Mouse (Mus musculus) midbrain, embryonic 13.5 days (tissue): Measurements from ENCODE around the gene Zbtb20. TPM values are rescaled to one million over a fixed set of nuclear protein-coding genes. Genes with fewer than 3 reads are reported as not detected.

Experiments
- ATAC-seq: fragments of 200-750 bp; cut with Nextera tagmentation; 2 replicates; pipeline ENCODE4 v1.8.0; 2017; ENCODE audit warnings: mild to moderate bottlenecking, moderate TSS enrichment, moderate library complexity
- H3K27ac ChIP-seq: fragments of 300-500 bp; sonication (generic); 2 replicates; pipeline ENCODE4 v1.5.1; 2015; ENCODE audit warnings: inconsistent platforms, mild to moderate bottlenecking, moderate library complexity
- H3K27me3 ChIP-seq: fragments of 300-500 bp; sonication (generic); 2 replicates; pipeline ENCODE4 v1.6.1; 2015; ENCODE audit warnings: mild to moderate bottlenecking, inconsistent platforms
- H3K36me3 ChIP-seq: fragments of 300-500 bp; sonication (generic); 2 replicates; pipeline ENCODE4 v1.6.1; 2015; ENCODE audit warnings: mild to moderate bottlenecking, inconsistent platforms
- H3K4me1 ChIP-seq: fragments of 300-500 bp; sonication (generic); replicated peaks from 2 replicates; pipeline ENCODE4 v1.6.1; 2015; ENCODE audit warnings: inconsistent platforms
- H3K4me2 ChIP-seq: fragments of 300-500 bp; sonication (generic); replicated peaks from 2 replicates; pipeline ENCODE4 v1.6.1; 2015; ENCODE audit warnings: moderate library complexity, mild to moderate bottlenecking, inconsistent platforms
- H3K4me3 ChIP-seq: fragments of 300-500 bp; sonication (generic); replicated peaks from 2 replicates; pipeline ENCODE4 v1.5.1; 2015; ENCODE audit warnings: mild to moderate bottlenecking, inconsistent platforms
- H3K9ac ChIP-seq: fragments of 300-500 bp; sonication (generic); replicated peaks from 2 replicates; pipeline ENCODE4 v1.6.1; 2015; ENCODE audit warnings: mild to moderate bottlenecking, inconsistent platforms
- H3K9me3 ChIP-seq: fragments of 300-500 bp; sonication (generic); 2 replicates; pipeline ENCODE4 v1.6.1; 2016; ENCODE audit warnings: mild to moderate bottlenecking, inconsistent platforms
- WGBS: fragments of 180-500 bp; shearing (Covaris S2); methylation state at CpG from one replicate; pipeline ENCODE4 v1.1.7; 2015; 5-methylcytosine and 5-hydroxymethylcytosine counted together
- polyA plus RNA-seq: library from polyadenylated mRNA; unstranded; fragments of >200 nt; fragmentation: Nextera tagmentation; extraction: Ambion mirVana; gene quantifications from 2 replicates; pipeline ENCODE4 v1.2.1, GENCODE M21; 2015

Gene Zbtb20
- polyA plus RNA-seq, 1 experiment from 2014 or later = 86.5 TPM

DNA sequence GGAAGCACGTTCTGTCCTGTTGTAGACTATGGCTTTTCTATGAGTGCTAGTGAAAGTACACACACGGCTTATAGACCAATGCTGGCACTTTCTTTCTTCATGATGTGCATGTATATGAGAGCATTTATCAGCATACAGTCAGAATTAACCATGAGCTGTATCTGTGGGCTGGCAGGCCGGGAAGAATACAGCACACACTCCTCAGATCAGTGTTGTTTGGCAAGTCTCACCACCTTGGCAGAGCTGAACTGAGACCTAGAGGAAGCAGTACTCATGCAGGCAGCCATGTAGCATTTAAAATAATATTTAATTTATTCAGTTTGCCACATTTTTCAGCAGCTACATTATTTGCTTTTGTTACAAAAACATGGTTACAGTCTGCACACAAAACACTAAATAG, 214.5 kb downstream of the Zbtb20 start:
- Histone ChIP-seq H3K4me3 (no peak overlapping the region), H3K36me3 (no peaks in the 10 kb centered on the region), H3K9ac (no peak overlapping the region), H3K27me3 (no peaks in the 10 kb centered on the region), H3K4me1 (no peaks in the 10 kb centered on the region), H3K4me2 (no peak overlapping the region), H3K27ac (no peak overlapping the region), H3K9me3 (no peaks in the 10 kb centered on the region)
- ATAC-seq = no peak
- WGBS = 87% methylated on average over 3 of the region's 3 CpGs

DNA sequence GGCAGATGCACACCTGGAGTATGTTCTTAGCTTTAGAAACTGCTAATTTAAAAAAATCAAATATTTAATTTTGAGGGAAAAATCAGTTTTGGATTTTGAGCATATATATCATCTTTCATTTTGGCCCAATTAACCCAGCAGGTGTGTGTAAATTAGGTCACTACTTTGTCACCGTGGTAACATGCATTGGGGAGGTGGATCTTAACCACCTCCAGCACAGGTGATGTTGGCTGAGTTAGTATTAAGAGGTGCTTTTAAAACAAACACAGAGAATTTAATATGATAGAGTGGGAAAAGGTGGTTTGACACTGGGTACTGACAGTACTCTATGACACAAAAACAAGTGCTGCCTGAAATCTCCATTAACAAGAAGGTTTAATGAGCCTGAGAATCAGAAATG, 218.5 kb downstream of the Zbtb20 start:
- Histone ChIP-seq H3K27me3 (no peaks in the 10 kb centered on the region), H3K9ac (no peak overlapping the region), H3K27ac (no peak overlapping the region), H3K4me1 (no peaks in the 10 kb centered on the region; the same call in 1 of the 2 replicates), H3K4me2 (no peak overlapping the region), H3K9me3 (no peaks in the 10 kb centered on the region), H3K36me3 (no peaks in the 10 kb centered on the region), H3K4me3 (no peak overlapping the region)
- 90% methylated on average over 1 of the region's 1 CpGs for WGBS
- no peak for ATAC-seq

DNA sequence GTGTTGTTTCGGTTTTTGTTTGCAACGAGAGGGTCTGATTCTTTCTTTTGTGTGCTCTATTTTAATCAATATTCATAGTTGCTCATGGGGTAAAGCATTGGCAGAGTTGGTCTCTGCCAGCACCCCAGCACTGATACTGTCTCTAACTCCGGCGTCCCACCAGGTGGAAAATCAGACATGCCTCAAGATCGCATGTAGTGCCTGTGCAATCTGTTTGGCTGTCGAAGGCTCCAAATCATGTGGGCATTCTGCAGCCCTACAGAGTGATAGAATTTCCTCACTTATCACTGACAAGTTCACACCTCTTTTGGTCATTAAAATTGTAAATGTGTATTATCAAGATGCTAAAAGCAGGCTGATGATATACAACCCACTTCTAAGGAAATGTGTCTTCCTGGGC, 219.1 kb downstream of the Zbtb20 start:
- Histone ChIP-seq H3K9me3 (no peaks in the 10 kb centered on the region), H3K27ac (no peak overlapping the region)
- WGBS = 89% methylated on average over 6 of the region's 6 CpGs

DNA sequence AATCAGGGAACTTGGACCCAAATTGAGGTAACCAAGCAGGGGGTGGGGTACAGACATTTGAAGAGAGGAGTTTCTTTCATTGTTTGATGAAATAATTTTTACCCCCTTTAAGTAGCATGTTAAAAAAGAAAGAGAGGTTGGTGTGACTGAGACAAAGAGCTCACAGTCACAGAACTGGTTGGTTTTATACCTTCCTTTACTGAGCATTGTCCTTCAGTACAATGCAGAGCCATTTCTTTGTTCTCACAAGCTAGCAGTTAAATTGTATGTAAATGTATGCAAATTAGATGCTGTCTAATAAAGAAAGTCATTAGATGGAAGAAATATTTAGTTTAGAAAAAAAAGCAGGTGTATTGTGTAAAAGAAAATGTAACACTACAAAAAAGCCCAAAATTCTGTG, 220.4 kb downstream of the Zbtb20 start:
- H3K27me3 ChIP-seq = no peaks in the 10 kb centered on the region
- H3K4me3 ChIP-seq = no peak overlapping the region
- H3K9me3 ChIP-seq = no peaks in the 10 kb centered on the region
- no peaks in the 10 kb centered on the region; the same call in 1 of the 2 replicates for H3K4me1 ChIP-seq
- H3K4me2 ChIP-seq = no peak overlapping the region
- peak; percentile 55; the same call in 1 of the 2 replicates for ATAC-seq
- H3K27ac ChIP-seq = peak overlapping the region; percentile 21; the same call in 1 of the 2 replicates
- H3K36me3 ChIP-seq = no peaks in the 10 kb centered on the region
- no peak overlapping the region for H3K9ac ChIP-seq

More for the DNA sequence above, 219.1 kb downstream of the Zbtb20 start:
- Histone ChIP-seq H3K4me3 (no peak overlapping the region), H3K4me2 (no peak overlapping the region), H3K4me1 (no peaks in the 10 kb centered on the region; the same call in 1 of the 2 replicates), H3K36me3 (no peaks in the 10 kb centered on the region), H3K27me3 (no peaks in the 10 kb centered on the region), H3K9ac (no peak overlapping the region)
- no peak for ATAC-seq

DNA sequence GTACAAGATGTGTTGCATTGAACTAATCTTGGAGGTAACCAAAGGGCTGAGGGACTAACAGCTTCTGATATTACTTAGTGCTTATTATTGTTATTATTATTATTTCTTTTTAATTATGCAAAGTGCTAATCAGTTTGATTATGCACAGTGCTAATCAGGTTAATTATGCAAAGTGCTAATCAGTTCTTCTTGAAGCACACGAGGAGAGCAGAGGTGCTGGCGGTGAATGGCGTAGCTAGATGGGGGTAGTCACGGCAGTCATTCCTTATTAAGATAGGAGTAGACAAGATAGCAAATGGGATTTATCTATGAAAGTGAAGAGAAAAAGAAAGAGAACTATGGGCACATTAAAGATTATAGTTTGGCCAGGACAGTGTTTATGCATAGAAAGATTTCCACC, 222.5 kb downstream of the Zbtb20 start:
- no peaks in the 10 kb centered on the region for H3K9me3 ChIP-seq
- no peak for ATAC-seq
- H3K4me3 ChIP-seq = no peak overlapping the region
- no peaks in the 10 kb centered on the region for H3K36me3 ChIP-seq
- no peaks in the 10 kb centered on the region for H3K27me3 ChIP-seq
- H3K4me2 ChIP-seq = no peak overlapping the region
- H3K27ac ChIP-seq = no peak overlapping the region
- H3K9ac ChIP-seq = no peak overlapping the region
- H3K4me1 ChIP-seq = no peaks in the 10 kb centered on the region; the same call in 1 of the 2 replicates
- 63% methylated on average over 4 of the region's 4 CpGs for WGBS

DNA sequence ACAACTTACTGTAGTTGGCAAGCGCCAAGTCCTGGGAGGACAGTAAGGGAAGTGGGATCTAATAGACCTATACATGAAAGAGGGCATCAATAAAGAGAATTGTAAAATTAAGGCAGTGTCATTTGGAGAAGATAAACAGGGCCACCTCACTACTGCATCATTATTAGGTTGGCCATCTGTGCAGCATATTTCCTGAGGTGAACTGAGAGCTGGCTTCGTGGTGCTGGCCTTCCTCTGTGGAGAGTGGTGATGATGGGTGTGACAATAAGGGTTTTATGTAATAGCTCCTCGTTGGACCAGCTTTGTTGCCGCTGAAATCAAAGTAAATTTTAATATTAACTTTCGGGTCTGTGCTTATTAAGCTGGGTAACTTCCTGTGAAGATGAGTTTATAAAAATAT, 223.0 kb downstream of the Zbtb20 start:
- no peak for ATAC-seq

DNA sequence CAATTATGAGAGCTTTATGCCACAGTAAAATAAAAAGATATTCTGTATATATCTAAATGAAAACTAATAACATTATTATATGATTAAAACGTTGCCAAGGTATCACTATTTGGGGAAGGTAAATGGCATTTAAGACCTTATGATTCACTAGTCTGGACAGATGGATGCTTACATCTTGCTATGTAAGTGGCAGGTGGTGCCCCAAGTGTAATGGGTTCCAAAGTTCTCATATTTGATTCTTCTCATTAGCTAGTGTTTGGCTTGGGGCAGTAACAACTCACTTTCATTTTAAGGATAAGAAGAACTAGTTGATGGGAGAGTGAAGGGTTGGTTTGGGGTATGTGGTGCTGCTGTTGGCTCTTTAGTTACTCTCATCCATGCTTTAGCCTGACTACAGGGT, 235.6 kb downstream of the Zbtb20 start:
- Histone ChIP-seq H3K4me2 (no peak overlapping the region), H3K27me3 (no peaks in the 10 kb centered on the region), H3K4me3 (no peak overlapping the region), H3K27ac (no peak overlapping the region), H3K36me3 (no peaks in the 10 kb centered on the region), H3K9ac (no peak overlapping the region), H3K4me1 (no peaks in the 10 kb centered on the region), H3K9me3 (no peaks in the 10 kb centered on the region)
- ATAC-seq = no peak
- 89% methylated on average over 1 of the region's 1 CpGs for WGBS

More for the DNA sequence above, 223.0 kb downstream of the Zbtb20 start:
- Histone ChIP-seq H3K9ac (no peak overlapping the region), H3K4me2 (no peak overlapping the region), H3K27ac (no peak overlapping the region), H3K4me3 (no peak overlapping the region), H3K4me1 (no peaks in the 10 kb centered on the region; the same call in 1 of the 2 replicates), H3K36me3 (no peaks in the 10 kb centered on the region), H3K9me3 (no peaks in the 10 kb centered on the region), H3K27me3 (no peaks in the 10 kb centered on the region)
- 88% methylated on average over 5 of the region's 5 CpGs for WGBS

DNA sequence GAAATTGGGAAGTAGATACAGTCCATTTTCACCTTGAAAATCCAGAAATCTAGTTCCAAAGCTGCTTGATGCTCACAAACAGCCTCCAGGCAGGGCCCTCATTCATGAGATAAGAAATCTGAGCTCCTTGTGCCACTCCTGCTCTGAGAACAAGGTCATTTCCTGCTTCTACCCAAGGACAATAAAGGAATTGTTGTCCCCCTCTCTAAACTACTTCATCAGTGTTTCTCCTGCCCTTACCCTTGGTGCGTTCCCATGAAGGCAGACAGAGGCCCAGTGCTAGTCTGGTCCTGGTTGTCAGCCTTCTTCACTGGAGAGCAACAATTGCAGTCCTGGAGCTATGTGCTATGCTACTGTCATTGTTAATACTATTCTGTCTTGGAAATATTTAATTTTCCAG, 238.3 kb downstream of the Zbtb20 start:
- ATAC-seq = no peak
- H3K27ac ChIP-seq = no peak overlapping the region
- 57% methylated on average over 1 of the region's 1 CpGs for WGBS
- no peaks in the 10 kb centered on the region for H3K4me1 ChIP-seq
- no peaks in the 10 kb centered on the region for H3K36me3 ChIP-seq
- no peak overlapping the region for H3K4me2 ChIP-seq
- no peaks in the 10 kb centered on the region for H3K9me3 ChIP-seq
- no peaks in the 10 kb centered on the region for H3K27me3 ChIP-seq
- H3K4me3 ChIP-seq = no peak overlapping the region
- no peak overlapping the region for H3K9ac ChIP-seq

DNA sequence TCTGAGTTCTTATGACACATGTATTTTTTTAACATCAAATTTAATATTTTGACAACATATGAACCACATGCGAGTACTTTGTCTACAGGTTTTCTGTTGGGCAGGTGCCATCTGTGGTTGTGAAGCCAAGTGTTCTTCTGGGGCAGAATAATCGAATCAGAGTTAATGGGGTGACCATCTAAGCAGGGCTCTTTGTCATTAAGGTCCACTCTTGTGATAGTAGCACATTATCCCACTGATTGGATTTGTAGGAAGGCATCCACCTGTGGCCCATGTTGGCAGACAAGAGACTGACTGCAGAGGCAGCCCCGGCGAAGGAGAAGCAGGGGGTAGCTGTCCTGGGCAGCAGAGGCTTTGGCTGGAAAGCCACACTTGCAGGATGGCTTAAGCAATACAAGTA, 254.3 kb downstream of the Zbtb20 start:
- ATAC-seq = 0 out of 2 replicates have a peak, but pooled peaks have one; percentile 17
- Histone ChIP-seq H3K27ac (peak overlapping the region; percentile 37; the same call in 1 of the 2 replicates), H3K9ac (no peak overlapping the region), H3K27me3 (no peaks in the 10 kb centered on the region), H3K4me2 (no peak overlapping the region), H3K9me3 (no peaks in the 10 kb centered on the region), H3K4me3 (no peak overlapping the region), H3K36me3 (no peaks in the 10 kb centered on the region), H3K4me1 (peaks cover 6% of the 10 kb centered on the region; the same call in 1 of the 2 replicates)
- WGBS = 67% methylated on average over 4 of the region's 4 CpGs

DNA sequence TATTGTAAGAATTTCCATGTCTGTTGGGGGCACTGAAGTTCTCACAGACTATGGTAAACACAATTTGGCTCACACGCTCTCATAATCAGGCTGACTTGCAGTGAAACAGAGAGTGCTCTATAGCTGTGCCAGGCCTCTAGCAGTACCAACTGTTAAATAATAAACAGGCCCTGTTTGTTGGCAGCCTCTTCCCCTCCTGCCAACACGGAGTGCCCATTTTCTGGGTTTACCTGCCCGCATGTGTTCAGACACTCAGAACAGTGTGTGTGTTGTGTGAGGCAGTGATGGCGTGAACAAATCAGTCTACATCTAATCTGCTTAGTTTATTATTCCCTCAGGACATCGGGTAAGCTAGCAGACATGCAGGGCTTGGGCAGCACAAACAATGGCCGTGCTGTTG, 254.9 kb downstream of the Zbtb20 start:
- Histone ChIP-seq H3K9me3 (no peaks in the 10 kb centered on the region), H3K4me1 (peaks cover 6% of the 10 kb centered on the region; the same call in 1 of the 2 replicates), H3K4me2 (no peak overlapping the region), H3K36me3 (no peaks in the 10 kb centered on the region), H3K27ac (peak overlapping the region; percentile 37; the same call in 1 of the 2 replicates), H3K9ac (no peak overlapping the region), H3K27me3 (no peaks in the 10 kb centered on the region), H3K4me3 (no peak overlapping the region)
- WGBS = 55% methylated on average over 6 of the region's 6 CpGs
- peak; percentile 68 for ATAC-seq

DNA sequence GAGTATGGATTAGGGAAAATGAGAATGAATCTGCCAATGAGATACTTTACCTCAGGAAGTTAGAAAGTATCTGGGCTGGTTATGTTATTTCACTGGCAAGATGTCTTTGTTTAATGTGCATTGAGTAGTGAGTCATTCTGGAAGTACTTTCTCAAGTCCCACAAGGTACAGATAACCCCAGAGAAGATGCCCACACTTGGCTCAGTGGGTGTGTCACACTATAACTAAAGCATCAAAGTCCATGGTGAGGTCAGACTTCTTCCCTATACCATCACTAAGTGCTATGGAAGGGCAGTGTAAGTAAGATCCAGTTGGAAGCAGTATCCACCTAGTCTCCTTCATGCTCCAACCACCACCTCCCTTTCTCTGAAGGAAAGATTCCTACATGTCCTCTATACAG, 255.4 kb downstream of the Zbtb20 start:
- Histone ChIP-seq H3K9me3 (no peaks in the 10 kb centered on the region), H3K9ac (no peak overlapping the region), H3K27me3 (no peaks in the 10 kb centered on the region), H3K4me1 (peaks cover 6% of the 10 kb centered on the region; the same call in 1 of the 2 replicates), H3K36me3 (no peaks in the 10 kb centered on the region), H3K4me2 (no peak overlapping the region), H3K4me3 (no peak overlapping the region), H3K27ac (no peak overlapping the region)
- no peak for ATAC-seq

DNA sequence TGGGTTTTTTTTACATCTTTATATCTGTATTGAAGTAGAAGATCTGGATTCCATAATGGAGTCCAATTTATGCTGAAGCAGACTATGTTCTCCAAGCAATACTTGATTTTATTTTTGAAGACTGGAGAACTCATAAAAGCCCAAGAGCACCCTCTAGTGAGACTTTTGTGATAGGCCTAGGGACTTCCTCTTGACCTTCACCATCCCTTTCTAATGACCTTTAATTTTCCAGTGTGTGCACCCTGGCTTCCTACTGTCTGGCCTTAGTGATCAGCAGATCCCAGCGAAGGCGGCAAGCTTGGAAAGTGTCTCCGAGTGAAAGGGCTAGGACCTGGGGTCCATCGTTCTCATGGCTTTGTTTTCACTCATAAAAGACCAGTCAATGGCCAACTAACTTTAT, 292.8 kb downstream of the Zbtb20 start:
- no peak overlapping the region for H3K4me2 ChIP-seq
- H3K9me3 ChIP-seq = no peaks in the 10 kb centered on the region
- H3K4me1 ChIP-seq = 0 out of 2 replicates have a peak, but pooled peaks cover 2% of the 10 kb centered on the region
- H3K4me3 ChIP-seq = no peak overlapping the region
- WGBS = 73% methylated on average over 4 of the region's 4 CpGs
- no peak overlapping the region for H3K9ac ChIP-seq
- no peaks in the 10 kb centered on the region for H3K27me3 ChIP-seq
- H3K36me3 ChIP-seq = no peaks in the 10 kb centered on the region
- no peak for ATAC-seq
- H3K27ac ChIP-seq = no peak overlapping the region

DNA sequence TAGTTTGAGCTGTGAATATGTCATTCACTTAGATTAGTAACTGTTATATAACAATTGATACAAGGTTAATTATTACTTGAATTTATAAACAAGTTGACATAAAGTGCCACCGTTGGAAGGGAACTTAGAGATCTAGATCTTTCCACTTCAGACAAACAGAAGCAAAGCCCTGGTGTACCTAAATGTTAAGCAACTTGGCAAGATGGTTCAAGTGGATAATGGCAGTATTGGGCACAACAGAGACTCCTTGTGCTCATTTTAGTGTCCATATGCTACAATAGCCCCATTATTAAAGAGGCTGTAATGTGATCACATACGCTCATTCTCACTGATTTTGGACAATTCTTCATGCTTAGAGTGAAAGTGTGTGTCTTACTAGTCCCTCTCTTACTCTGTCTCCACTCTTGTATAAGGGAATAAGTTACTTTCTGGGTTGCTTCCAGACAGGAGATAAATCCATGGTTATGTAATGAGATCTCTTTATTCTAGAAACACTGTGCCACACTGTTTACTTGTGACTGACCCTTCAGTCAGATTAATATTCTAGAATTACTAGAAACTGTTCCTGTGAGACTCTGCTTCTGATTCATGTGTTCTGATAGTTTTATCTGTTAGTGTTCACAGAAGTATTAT, 293.7 kb downstream of the Zbtb20 start:
- Histone ChIP-seq H3K9ac (no peak overlapping the region), H3K27me3 (no peaks in the 10 kb centered on the region), H3K4me2 (no peak overlapping the region), H3K9me3 (no peaks in the 10 kb centered on the region), H3K4me1 (0 out of 2 replicates have a peak, but pooled peaks cover 2% of the 10 kb centered on the region), H3K27ac (no peak overlapping the region), H3K4me3 (no peak overlapping the region), H3K36me3 (no peaks in the 10 kb centered on the region)
- no peak for ATAC-seq
- 89% methylated on average over 2 of the region's 2 CpGs for WGBS
